Comparison of ENCODE assay signal across 8 mouse cellular contexts in genomic region chr7:19093537-19094385, GRCm38 (mm10). TPM values are rescaled to one million over a fixed set of nuclear protein-coding genes. Genes with fewer than 3 reads are reported as not detected.
DNase-seq lines count a peak whose midpoint lies in the region; ATAC-seq and TF ChIP-seq lines count a peak whose summit lies in the region.

No protein-coding gene starts in this region.

- WGBS in forebrain, embryonic 13.5 days: under 1% methylated on average over 45 of the region's 45 CpGs
- WGBS in heart, postnatal 0 days: under 1% methylated on average over 44 of the region's 45 CpGs
- under 1% methylated on average over 45 of the region's 45 CpGs for WGBS in liver, postnatal 0 days (ENCODE audit: insufficient replicate concordance)
- WGBS in neural tube, embryonic 15.5 days: under 1% methylated on average over 45 of the region's 45 CpGs

- peak overlapping the region; percentile 83 for H3K4me3 ChIP-seq in E14TG2a.4 (replicated peaks; ENCODE audit: low read length)
- peak overlapping the region; percentile 66 for H3K4me3 ChIP-seq in forebrain, embryonic 13.5 days
- H3K4me3 ChIP-seq in heart, postnatal 0 days (ENCODE audit: low read depth, low read length): peak overlapping the region; percentile 63
- H3K4me3 ChIP-seq in liver, postnatal 0 days (ENCODE audit: low read depth, low read length): peak overlapping the region; percentile 68
- H3K4me3 ChIP-seq in neural tube, embryonic 15.5 days (replicated peaks): peak overlapping the region; percentile 54

- TF ChIP-seq CTCF in E14TG2a.4 (conservative IDR thresholded peaks at IDR 0.05; ENCODE audit: low read length): no peak
- TF ChIP-seq CTCF in heart, postnatal 0 days (IDR thresholded peaks at IDR 0.05; ENCODE audit: low read depth): no peak
- TF ChIP-seq CTCF in liver, postnatal 0 days (IDR thresholded peaks at IDR 0.05; ENCODE audit: low read depth): no peak

- peak; percentile 72 for DNase-seq in brain, embryonic 18.5 days (ENCODE audit: low read depth, low spot score)
- DNase-seq in heart, postnatal 0 days (ENCODE audit: low spot score): peak; percentile 96
- DNase-seq in kidney, postnatal 36 days: peak; percentile 98 to 99
- peak; percentile 93 for DNase-seq in liver, postnatal 0 days
- DNase-seq in testis, postnatal 10 days (ENCODE audit: low spot score): peak; percentile 98

- no peak for TF ChIP-seq EP300 in heart, postnatal 0 days (IDR thresholded peaks at IDR 0.05; ENCODE audit: low read depth)
- no peak for TF ChIP-seq EP300 in liver, postnatal 0 days (IDR thresholded peaks at IDR 0.05; ENCODE audit: low read depth)

- H3K9ac ChIP-seq in forebrain, embryonic 13.5 days: peak overlapping the region; percentile 84
- peak overlapping the region; percentile 74 for H3K9ac ChIP-seq in heart, postnatal 0 days (replicated peaks; ENCODE audit: low read depth, low read length)
- peak overlapping the region; percentile 70 for H3K9ac ChIP-seq in liver, postnatal 0 days (replicated peaks)
- H3K9ac ChIP-seq in neural tube, embryonic 15.5 days (replicated peaks): peak overlapping the region; percentile 42

- H3K27ac ChIP-seq in forebrain, embryonic 13.5 days: peak overlapping the region; percentile 87
- peak overlapping the region; percentile 93 for H3K27ac ChIP-seq in heart, postnatal 0 days (ENCODE audit: low read depth)
- peak overlapping the region; percentile 89 for H3K27ac ChIP-seq in liver, postnatal 0 days (ENCODE audit: low read depth)
- H3K27ac ChIP-seq in neural tube, embryonic 15.5 days (replicated peaks): peak overlapping the region; percentile 86

- ATAC-seq in forebrain, embryonic 13.5 days: peak; percentile 78
- ATAC-seq in heart, postnatal 0 days (ENCODE audit: insufficient read depth, low read depth): peak; percentile 83
- peak; percentile 89 for ATAC-seq in liver, postnatal 0 days
- peak; percentile 79 for ATAC-seq in neural tube, embryonic 15.5 days (ENCODE audit: low FRiP score)

- peaks cover 61% of the 10 kb centered on the region for H3K27me3 ChIP-seq in E14TG2a.4 (ENCODE audit: insufficient read depth, low read length)
- peaks cover 19% of the 10 kb centered on the region for H3K27me3 ChIP-seq in forebrain, embryonic 13.5 days
- no peaks in the 10 kb centered on the region for H3K27me3 ChIP-seq in heart, postnatal 0 days (ENCODE audit: control insufficient read depth, insufficient read depth, low read length)
- peaks cover 51% of the 10 kb centered on the region for H3K27me3 ChIP-seq in liver, postnatal 0 days (ENCODE audit: insufficient read depth, low read length)
- peaks cover 44% of the 10 kb centered on the region for H3K27me3 ChIP-seq in neural tube, embryonic 15.5 days (replicated peaks)

- H3K9me3 ChIP-seq in E14TG2a.4 (ENCODE audit: low read length): no peaks in the 10 kb centered on the region
- H3K9me3 ChIP-seq in forebrain, embryonic 13.5 days (replicated peaks): no peaks in the 10 kb centered on the region
- H3K9me3 ChIP-seq in heart, postnatal 0 days (replicated peaks; ENCODE audit: control insufficient read depth, low read length): no peaks in the 10 kb centered on the region
- H3K9me3 ChIP-seq in liver, postnatal 0 days (ENCODE audit: low read length): no peaks in the 10 kb centered on the region
- no peaks in the 10 kb centered on the region for H3K9me3 ChIP-seq in neural tube, embryonic 15.5 days (replicated peaks)

- peaks cover 33% of the 10 kb centered on the region for H3K36me3 ChIP-seq in E14TG2a.4 (ENCODE audit: insufficient read depth, low read length)
- peaks cover 38% of the 10 kb centered on the region for H3K36me3 ChIP-seq in forebrain, embryonic 13.5 days (ENCODE audit: poor library complexity, severe bottlenecking)
- H3K36me3 ChIP-seq in heart, postnatal 0 days (replicated peaks; ENCODE audit: control insufficient read depth, insufficient read depth, low read length): peaks cover 34% of the 10 kb centered on the region
- peaks cover 2% of the 10 kb centered on the region; the same call in 1 of the 2 replicates for H3K36me3 ChIP-seq in liver, postnatal 0 days (replicated peaks; ENCODE audit: insufficient read depth, low read length)
- peaks cover 16% of the 10 kb centered on the region for H3K36me3 ChIP-seq in neural tube, embryonic 15.5 days

- peaks cover 66% of the 10 kb centered on the region for H3K4me1 ChIP-seq in E14TG2a.4 (replicated peaks; ENCODE audit: low read depth, low read length)
- peaks cover 60% of the 10 kb centered on the region for H3K4me1 ChIP-seq in forebrain, embryonic 13.5 days
- H3K4me1 ChIP-seq in heart, postnatal 0 days (ENCODE audit: control insufficient read depth, insufficient read depth): peaks cover 29% of the 10 kb centered on the region
- H3K4me1 ChIP-seq in liver, postnatal 0 days (ENCODE audit: insufficient read depth): peaks cover 26% of the 10 kb centered on the region
- peaks cover 58% of the 10 kb centered on the region for H3K4me1 ChIP-seq in neural tube, embryonic 15.5 days

- peak overlapping the region; percentile 99 for H3K4me2 ChIP-seq in forebrain, embryonic 13.5 days
- peak overlapping the region; percentile 90 for H3K4me2 ChIP-seq in heart, postnatal 0 days (ENCODE audit: low read depth, low read length)
- peak overlapping the region; percentile 99 for H3K4me2 ChIP-seq in liver, postnatal 0 days (ENCODE audit: low read depth, low read length)
- peak overlapping the region; percentile 98 for H3K4me2 ChIP-seq in neural tube, embryonic 15.5 days

RNA-seq across cellular contexts. Expression of gene Six5, which starts 0.6 kb away (rescaled TPM):
- 3.5 and 4.1 TPM in 2 replicates for polyA plus RNA-seq in forebrain, embryonic 13.5 days (2015; fragmentation: Nextera tagmentation; extraction: Ambion mirVana)
- 19.0 and 21.0 TPM in 2 replicates for total RNA-seq in heart, postnatal 0 days (2014; rRNA removed; ENCODE audit: low replicate concordance)
- 3.8 and 4.0 TPM in 2 replicates for polyA plus RNA-seq in heart, postnatal 0 days (2015; fragmentation: Nextera tagmentation; extraction: Ambion mirVana)
- 0.78 and 0.82 TPM in 2 replicates for polyA plus RNA-seq in liver, postnatal 0 days (2015; fragmentation: Nextera tagmentation; extraction: Ambion mirVana)
- polyA plus RNA-seq in neural tube, embryonic 15.5 days (2015; fragmentation: Nextera tagmentation; extraction: Ambion mirVana): 1.8 and 3.1 TPM in 2 replicates

RNA-seq across cellular contexts. Expression of gene Dmpk, which starts 10.1 kb away (rescaled TPM):
- 8.3 and 9.4 TPM in 2 replicates for polyA plus RNA-seq in forebrain, embryonic 13.5 days (2015; fragmentation: Nextera tagmentation; extraction: Ambion mirVana)
- total RNA-seq in heart, postnatal 0 days (2014; rRNA removed; ENCODE audit: low replicate concordance): 184 and 253 TPM in 2 replicates
- polyA plus RNA-seq in heart, postnatal 0 days (2015; fragmentation: Nextera tagmentation; extraction: Ambion mirVana): 97.0 and 98.5 TPM in 2 replicates
- polyA plus RNA-seq in liver, postnatal 0 days (2015; fragmentation: Nextera tagmentation; extraction: Ambion mirVana): 14.2 and 17.6 TPM in 2 replicates
- polyA plus RNA-seq in neural tube, embryonic 15.5 days (2015; fragmentation: Nextera tagmentation; extraction: Ambion mirVana): 10.0 and 14.9 TPM in 2 replicates

RNA-seq across cellular contexts. Expression of gene Dmwd, which starts 17.7 kb away (rescaled TPM):
- 20.6 and 22.6 TPM in 2 replicates for polyA plus RNA-seq in forebrain, embryonic 13.5 days (2015; fragmentation: Nextera tagmentation; extraction: Ambion mirVana)
- total RNA-seq in heart, postnatal 0 days (2014; rRNA removed; ENCODE audit: low replicate concordance): 71.6 and 76.4 TPM in 2 replicates
- 10.6 and 10.9 TPM in 2 replicates for polyA plus RNA-seq in heart, postnatal 0 days (2015; fragmentation: Nextera tagmentation; extraction: Ambion mirVana)
- polyA plus RNA-seq in liver, postnatal 0 days (2015; fragmentation: Nextera tagmentation; extraction: Ambion mirVana): 3.2 and 4.6 TPM in 2 replicates
- 30.3 and 35.8 TPM in 2 replicates for polyA plus RNA-seq in neural tube, embryonic 15.5 days (2015; fragmentation: Nextera tagmentation; extraction: Ambion mirVana)

RNA-seq across cellular contexts. Expression of gene Gm4969, which starts 24.4 kb away (rescaled TPM):
- 1.2 and 1.4 TPM in 2 replicates for polyA plus RNA-seq in forebrain, embryonic 13.5 days (2015; fragmentation: Nextera tagmentation; extraction: Ambion mirVana)
- total RNA-seq in heart, postnatal 0 days (2014; rRNA removed; ENCODE audit: low replicate concordance): 0.19 and 0.69 TPM in 2 replicates
- 0.21 and 0.38 TPM in 2 replicates for polyA plus RNA-seq in heart, postnatal 0 days (2015; fragmentation: Nextera tagmentation; extraction: Ambion mirVana)
- 0.17 TPM in 1 of 2 replicates, not detected in the other for polyA plus RNA-seq in liver, postnatal 0 days (2015; fragmentation: Nextera tagmentation; extraction: Ambion mirVana)
- polyA plus RNA-seq in neural tube, embryonic 15.5 days (2015; fragmentation: Nextera tagmentation; extraction: Ambion mirVana): 7.5 and 8.2 TPM in 2 replicates

RNA-seq across cellular contexts. Expression of gene Fbxo46, which starts 25.9 kb away (rescaled TPM):
- polyA plus RNA-seq in forebrain, embryonic 13.5 days (2015; fragmentation: Nextera tagmentation; extraction: Ambion mirVana): 19.1 and 22.2 TPM in 2 replicates
- total RNA-seq in heart, postnatal 0 days (2014; rRNA removed; ENCODE audit: low replicate concordance): 13.1 and 13.2 TPM in 2 replicates
- 4.9 and 6.2 TPM in 2 replicates for polyA plus RNA-seq in heart, postnatal 0 days (2015; fragmentation: Nextera tagmentation; extraction: Ambion mirVana)
- polyA plus RNA-seq in liver, postnatal 0 days (2015; fragmentation: Nextera tagmentation; extraction: Ambion mirVana): 3.2 and 3.6 TPM in 2 replicates
- polyA plus RNA-seq in neural tube, embryonic 15.5 days (2015; fragmentation: Nextera tagmentation; extraction: Ambion mirVana): 15.5 and 17.0 TPM in 2 replicates

Comparison
In these comparisons a context has a peak if more than half of its experiments do, and no peak if none do; other contexts are left out.
1. Peak in every context shown above with its lines: DNase-seq, ATAC-seq, H3K4me3 ChIP-seq and H3K27ac ChIP-seq.